Mouse (Mus musculus): ENCODE data around the gene Rab4a. TPM values are rescaled to one million over a fixed set of nuclear protein-coding genes. Genes with fewer than 3 reads are reported as not detected.

Gene Rab4a
- polyA plus RNA-seq, 1 experiment: 8.9 TPM

GRCm38 (mm10) chr8:123872048-123872447 lies 66.3 kb downstream of the Rab4a start:
- H3K36me3 ChIP-seq (ENCODE audit: control insufficient read depth, insufficient read depth, low read length): no peaks in the 10 kb centered on the region
- H3K4me3 ChIP-seq (ENCODE audit: control insufficient read depth, low read depth, low read length): no peak overlapping the region
- no peaks in the 10 kb centered on the region for H3K4me1 ChIP-seq (ENCODE audit: control insufficient read depth, insufficient read depth, low read length)
- no peak for TF ChIP-seq POLR2A (IDR thresholded peaks at IDR 0.05; ENCODE audit: control insufficient read depth, low read depth, low read length)
- no peak for TF ChIP-seq CTCF (IDR thresholded peaks at IDR 0.05; ENCODE audit: control insufficient read depth, insufficient read depth, insufficient replicate concordance, low read depth, low read length)
- no peaks in the 10 kb centered on the region for H3K27me3 ChIP-seq (ENCODE audit: control insufficient read depth, insufficient read depth, low read length)
- no peak overlapping the region for H3K27ac ChIP-seq (ENCODE audit: control insufficient read depth, insufficient read depth, low read depth, low read length)

DNA sequence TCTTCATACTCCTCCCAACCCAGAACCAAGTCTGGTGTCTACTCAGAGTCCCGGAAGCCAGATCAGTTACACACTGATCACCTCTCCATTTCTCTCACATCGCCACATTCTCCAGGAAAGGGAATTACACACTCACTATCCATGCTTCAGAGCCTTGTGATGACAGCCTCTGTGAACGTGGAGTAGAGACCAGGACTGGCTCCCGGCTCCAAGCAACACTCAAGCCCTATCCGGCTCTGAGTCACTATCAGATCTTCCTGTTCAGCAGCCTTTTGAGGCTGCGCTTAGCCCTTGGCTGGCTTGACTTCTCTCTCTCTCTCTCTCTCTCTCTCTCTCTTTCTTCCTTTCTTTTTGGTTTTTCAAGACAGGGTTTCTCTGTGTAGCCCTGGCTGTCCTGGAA lies 67.6 kb downstream of the Rab4a start:
- H3K4me1 ChIP-seq (ENCODE audit: control insufficient read depth, insufficient read depth, low read length): no peaks in the 10 kb centered on the region
- no peak overlapping the region for H3K4me3 ChIP-seq (ENCODE audit: control insufficient read depth, low read depth, low read length)
- no peak overlapping the region for H3K27ac ChIP-seq (ENCODE audit: control insufficient read depth, insufficient read depth, low read depth, low read length)
- no peaks in the 10 kb centered on the region for H3K27me3 ChIP-seq (ENCODE audit: control insufficient read depth, insufficient read depth, low read length)
- no peak for TF ChIP-seq POLR2A (IDR thresholded peaks at IDR 0.05; ENCODE audit: control insufficient read depth, low read depth, low read length)
- no peak for TF ChIP-seq CTCF (IDR thresholded peaks at IDR 0.05; ENCODE audit: control insufficient read depth, insufficient read depth, insufficient replicate concordance, low read depth, low read length)
- no peaks in the 10 kb centered on the region for H3K36me3 ChIP-seq (ENCODE audit: control insufficient read depth, insufficient read depth, low read length)

- TF ChIP-seq POLR2A (IDR thresholded peaks at IDR 0.05; ENCODE audit: control insufficient read depth, low read depth, low read length) (no peak), CTCF (IDR thresholded peaks at IDR 0.05; ENCODE audit: control insufficient read depth, insufficient read depth, insufficient replicate concordance, low read depth, low read length) (no peak)
Observed at GRCm38 (mm10) chr8:123874324-123874723, 68.5 kb downstream of the Rab4a start.

DNA sequence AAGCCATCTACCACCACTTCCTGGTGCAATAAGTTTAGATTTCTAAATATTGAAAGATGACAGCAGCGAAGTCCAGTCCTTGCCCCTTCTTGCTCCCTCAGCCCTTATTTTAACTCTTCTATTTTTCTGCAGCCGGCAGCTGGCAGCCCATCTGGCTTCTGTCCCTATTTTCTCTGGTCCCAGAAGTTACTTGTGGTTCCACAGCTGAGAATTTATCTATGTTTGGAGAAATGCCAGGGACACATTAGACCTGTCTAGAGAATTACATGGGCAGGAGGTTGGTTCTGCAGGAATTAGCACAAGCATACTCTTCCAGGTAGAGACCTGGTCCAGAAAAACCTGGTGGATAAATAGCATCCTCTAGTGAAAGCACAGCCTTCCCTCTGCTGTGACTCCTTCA lies 72.1 kb downstream of the Rab4a start:
- no peaks in the 10 kb centered on the region for H3K4me1 ChIP-seq (ENCODE audit: control insufficient read depth, insufficient read depth, low read length)
- TF ChIP-seq POLR2A (IDR thresholded peaks at IDR 0.05; ENCODE audit: control insufficient read depth, low read depth, low read length): no peak
- TF ChIP-seq CTCF (IDR thresholded peaks at IDR 0.05; ENCODE audit: control insufficient read depth, insufficient read depth, insufficient replicate concordance, low read depth, low read length): no peak
- H3K27me3 ChIP-seq (ENCODE audit: control insufficient read depth, insufficient read depth, low read length): no peaks in the 10 kb centered on the region
- H3K4me3 ChIP-seq (ENCODE audit: control insufficient read depth, low read depth, low read length): no peak overlapping the region
- H3K27ac ChIP-seq (ENCODE audit: control insufficient read depth, insufficient read depth, low read depth, low read length): no peak overlapping the region
- no peaks in the 10 kb centered on the region for H3K36me3 ChIP-seq (ENCODE audit: control insufficient read depth, insufficient read depth, low read length)

More at GRCm38 (mm10) chr8:123874324-123874723, 68.5 kb downstream of the Rab4a start:
- H3K4me1 ChIP-seq (ENCODE audit: control insufficient read depth, insufficient read depth, low read length): no peaks in the 10 kb centered on the region
- no peaks in the 10 kb centered on the region for H3K36me3 ChIP-seq (ENCODE audit: control insufficient read depth, insufficient read depth, low read length)
- H3K27ac ChIP-seq (ENCODE audit: control insufficient read depth, insufficient read depth, low read depth, low read length): no peak overlapping the region
- no peaks in the 10 kb centered on the region for H3K27me3 ChIP-seq (ENCODE audit: control insufficient read depth, insufficient read depth, low read length)
- no peak overlapping the region for H3K4me3 ChIP-seq (ENCODE audit: control insufficient read depth, low read depth, low read length)

GRCm38 (mm10) chr8:123880271-123880670 lies 74.5 kb downstream of the Rab4a start:
- Histone ChIP-seq H3K4me3 (ENCODE audit: control insufficient read depth, low read depth, low read length) (no peak overlapping the region), H3K27me3 (ENCODE audit: control insufficient read depth, insufficient read depth, low read length) (no peaks in the 10 kb centered on the region), H3K36me3 (ENCODE audit: control insufficient read depth, insufficient read depth, low read length) (no peaks in the 10 kb centered on the region), H3K4me1 (ENCODE audit: control insufficient read depth, insufficient read depth, low read length) (no peaks in the 10 kb centered on the region; the same call in 1 of the 2 replicates), H3K27ac (ENCODE audit: control insufficient read depth, insufficient read depth, low read depth, low read length) (no peak overlapping the region)
- TF ChIP-seq CTCF (IDR thresholded peaks at IDR 0.05; ENCODE audit: control insufficient read depth, insufficient read depth, insufficient replicate concordance, low read depth, low read length) (no peak), POLR2A (IDR thresholded peaks at IDR 0.05; ENCODE audit: control insufficient read depth, low read depth, low read length) (no peak)

GRCm38 (mm10) chr8:123880821-123881350 lies 75.1 kb downstream of the Rab4a start:
- Histone ChIP-seq H3K27me3 (ENCODE audit: control insufficient read depth, insufficient read depth, low read length) (no peaks in the 10 kb centered on the region), H3K27ac (ENCODE audit: control insufficient read depth, insufficient read depth, low read depth, low read length) (no peak overlapping the region), H3K36me3 (ENCODE audit: control insufficient read depth, insufficient read depth, low read length) (no peaks in the 10 kb centered on the region), H3K4me1 (ENCODE audit: control insufficient read depth, insufficient read depth, low read length) (no peaks in the 10 kb centered on the region; the same call in 1 of the 2 replicates), H3K4me3 (ENCODE audit: control insufficient read depth, low read depth, low read length) (no peak overlapping the region)
- TF ChIP-seq POLR2A (IDR thresholded peaks at IDR 0.05; ENCODE audit: control insufficient read depth, low read depth, low read length) (no peak), CTCF (IDR thresholded peaks at IDR 0.05; ENCODE audit: control insufficient read depth, insufficient read depth, insufficient replicate concordance, low read depth, low read length) (no peak)

- Histone ChIP-seq H3K27ac (ENCODE audit: control insufficient read depth, insufficient read depth, low read depth, low read length) (no peak overlapping the region), H3K4me3 (ENCODE audit: control insufficient read depth, low read depth, low read length) (no peak overlapping the region), H3K36me3 (ENCODE audit: control insufficient read depth, insufficient read depth, low read length) (no peaks in the 10 kb centered on the region), H3K27me3 (ENCODE audit: control insufficient read depth, insufficient read depth, low read length) (no peaks in the 10 kb centered on the region), H3K4me1 (ENCODE audit: control insufficient read depth, insufficient read depth, low read length) (no peaks in the 10 kb centered on the region; the same call in 1 of the 2 replicates)
- TF ChIP-seq CTCF (IDR thresholded peaks at IDR 0.05; ENCODE audit: control insufficient read depth, insufficient read depth, insufficient replicate concordance, low read depth, low read length) (no peak), POLR2A (IDR thresholded peaks at IDR 0.05; ENCODE audit: control insufficient read depth, low read depth, low read length) (no peak)
Observed at GRCm38 (mm10) chr8:123882412-123882811, 76.6 kb downstream of the Rab4a start.
